Mouse (Mus musculus) CD4-positive helper T cell, adult 2 months (primary cell): ENCODE results near the gene Magi2.
"Not testable (repeated sequence)": the region's sequence is repeated elsewhere in the genome, so short reads cannot be mapped to it uniquely, and the experiment has no call there.

Experiments
- DNase-seq: peaks from one replicate; pipeline ENCODE4 v3.0.0-alpha.2; 2012; ENCODE audit warnings: low read depth, missing footprints, low spot score

Magi2 gene

GRCm38 (mm10) chr5:19429290-19429689 lies 202.5 kb downstream of the Magi2 start:
- DNase-seq, result no peak

DNA sequence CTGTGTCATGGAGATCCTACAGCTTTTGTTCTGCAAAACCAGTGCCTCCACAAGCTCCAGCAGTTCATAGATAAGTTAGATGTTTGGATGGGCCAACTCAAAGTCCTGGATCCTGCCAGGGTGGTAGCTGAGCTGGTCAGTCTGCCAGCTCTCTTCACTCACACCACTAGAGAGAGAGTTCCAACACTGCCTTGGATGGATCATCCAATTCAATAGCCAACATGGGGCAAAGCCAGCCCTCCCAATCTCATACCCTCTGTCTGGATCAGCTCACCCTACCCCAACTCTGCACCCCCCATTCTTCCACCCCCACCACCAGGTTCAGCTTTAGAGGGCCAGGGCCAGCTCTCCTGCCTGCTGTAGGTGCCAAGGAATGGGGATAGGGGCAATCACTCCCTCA lies 235.7 kb downstream of the Magi2 start:
- no peak for DNase-seq

- no peak for DNase-seq
Observed at GRCm38 (mm10) chr5:19465383-19465782, 238.5 kb downstream of the Magi2 start.

DNA sequence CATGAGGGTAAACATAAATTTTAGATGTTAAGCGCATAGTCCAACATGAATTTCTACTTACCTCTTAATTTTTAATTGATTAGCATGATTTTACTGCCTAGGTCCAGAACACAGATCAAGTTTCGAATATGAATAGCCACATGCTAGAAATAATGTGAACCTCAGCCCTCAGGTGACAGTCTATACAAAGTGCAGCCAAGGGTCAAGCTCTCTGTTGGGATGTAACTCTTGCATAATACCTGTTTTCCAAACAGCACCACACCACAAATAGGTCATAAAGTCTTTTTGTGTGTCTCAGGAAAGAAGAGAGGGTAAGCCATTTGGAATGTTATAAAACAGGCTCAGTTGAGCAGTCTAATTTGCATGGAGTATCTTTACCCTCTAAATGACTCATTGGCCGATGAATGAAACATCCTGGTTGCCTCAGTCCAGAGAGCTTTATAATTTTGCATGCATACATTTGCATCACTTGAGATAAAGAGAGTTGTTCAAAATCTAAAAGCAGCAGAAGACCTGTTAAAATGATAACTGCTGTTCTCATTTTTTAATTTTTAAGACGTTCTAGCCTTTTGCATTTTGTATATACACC lies 246.1 kb downstream of the Magi2 start:
- no peak for DNase-seq

- no peak for DNase-seq
Observed at GRCm38 (mm10) chr5:19482981-19483380, 256.1 kb downstream of the Magi2 start.

- no peak for DNase-seq
Observed at GRCm38 (mm10) chr5:19487947-19488346, 261.1 kb downstream of the Magi2 start.

DNA sequence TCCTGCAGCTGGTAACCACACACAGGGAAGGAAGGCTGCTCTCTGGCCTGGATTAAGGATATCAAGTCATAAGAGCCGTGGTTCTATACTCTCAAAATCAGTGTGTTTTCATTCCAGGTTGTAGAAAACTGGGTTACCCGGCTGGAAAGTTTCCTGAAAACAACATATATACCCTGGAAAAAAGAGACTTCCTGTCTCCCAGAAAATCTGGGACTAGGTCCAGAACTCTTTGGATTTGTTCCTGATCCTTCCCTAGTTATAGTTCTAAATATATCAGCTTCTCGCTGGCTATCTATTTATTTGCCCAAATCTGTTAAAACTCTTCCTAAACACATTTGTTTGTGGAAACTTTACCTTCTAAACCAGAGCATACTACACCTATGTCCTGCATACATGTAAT lies 274.2 kb downstream of the Magi2 start:
- no peak for DNase-seq

GRCm38 (mm10) chr5:19522168-19522567 lies 295.3 kb downstream of the Magi2 start:
- DNase-seq, result no peak

DNA sequence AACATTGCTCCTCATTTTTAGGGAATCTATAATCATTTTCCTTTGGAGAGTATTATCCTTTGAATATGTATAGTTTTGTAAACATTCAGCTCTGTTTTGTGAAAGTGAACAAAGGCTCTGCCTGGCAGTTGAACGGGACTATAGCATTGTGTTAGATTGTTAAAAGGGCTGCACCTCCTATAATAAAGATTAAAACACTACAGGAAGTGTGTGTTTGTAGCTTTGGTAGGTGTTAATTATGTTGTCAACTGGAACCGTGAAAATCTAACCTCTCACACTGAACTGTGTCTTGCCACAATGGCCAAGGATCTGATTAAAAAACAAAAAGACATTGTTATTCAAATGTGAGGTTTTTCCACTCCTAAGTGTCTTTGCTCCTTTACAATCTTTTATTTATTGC lies 312.5 kb downstream of the Magi2 start:
- no peak for DNase-seq

GRCm38 (mm10) chr5:19546424-19546823 lies 319.6 kb downstream of the Magi2 start:
- no peak for DNase-seq

GRCm38 (mm10) chr5:19546900-19547299 lies 320.1 kb downstream of the Magi2 start:
- no peak for DNase-seq

- DNase-seq, result no peak
Observed at GRCm38 (mm10) chr5:19553510-19553909, 326.7 kb downstream of the Magi2 start.

- DNase-seq, result no peak
Observed at GRCm38 (mm10) chr5:19565636-19566035, 338.8 kb downstream of the Magi2 start.

- not testable (repeated sequence) for DNase-seq
Observed at GRCm38 (mm10) chr5:19566136-19566535, 339.3 kb downstream of the Magi2 start.

GRCm38 (mm10) chr5:19607700-19608099 lies 380.9 kb downstream of the Magi2 start:
- DNase-seq, result no peak

GRCm38 (mm10) chr5:19611788-19612187 lies 385.0 kb downstream of the Magi2 start:
- no peak for DNase-seq

GRCm38 (mm10) chr5:19621678-19622077 lies 394.8 kb downstream of the Magi2 start:
- no peak for DNase-seq

DNA sequence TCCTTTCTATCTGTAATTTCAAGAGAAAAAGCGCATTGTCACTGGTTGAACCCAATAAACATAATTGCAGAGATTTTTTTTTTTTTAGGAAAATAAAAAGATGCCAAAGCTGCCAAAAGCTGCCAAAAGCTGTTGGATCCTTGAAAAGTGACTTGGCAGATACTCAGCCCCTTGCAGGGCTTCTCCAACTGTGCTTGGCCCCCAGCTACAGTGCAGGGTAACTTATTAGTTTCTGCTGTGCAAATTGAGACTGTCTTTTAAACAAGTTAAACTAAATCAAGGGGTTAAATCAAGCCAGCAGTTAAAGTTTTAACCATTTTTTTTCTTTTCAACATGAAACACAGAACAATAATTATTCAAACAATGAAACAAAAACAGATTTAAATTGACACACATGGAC lies 407.1 kb downstream of the Magi2 start:
- no peak for DNase-seq

DNA sequence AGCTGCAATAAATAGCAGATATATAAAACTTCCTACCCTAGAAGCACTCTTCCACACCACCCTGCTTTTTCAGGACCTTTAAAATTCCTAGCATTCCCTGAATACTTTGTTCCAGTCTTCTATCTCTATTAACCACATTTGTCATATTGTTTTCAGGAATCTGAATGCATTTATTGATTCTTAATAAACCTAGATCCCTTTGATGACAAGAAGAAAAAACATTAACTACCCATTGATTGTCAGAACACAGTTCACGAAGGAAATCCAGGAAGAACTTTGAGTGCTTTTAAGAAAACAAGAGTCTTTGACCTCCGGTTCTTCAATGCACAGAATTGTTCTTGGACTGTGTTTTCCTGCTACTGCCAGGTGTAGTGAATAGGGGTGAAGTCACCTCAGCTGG lies 411.0 kb downstream of the Magi2 start:
- DNase-seq, result no peak

DNA sequence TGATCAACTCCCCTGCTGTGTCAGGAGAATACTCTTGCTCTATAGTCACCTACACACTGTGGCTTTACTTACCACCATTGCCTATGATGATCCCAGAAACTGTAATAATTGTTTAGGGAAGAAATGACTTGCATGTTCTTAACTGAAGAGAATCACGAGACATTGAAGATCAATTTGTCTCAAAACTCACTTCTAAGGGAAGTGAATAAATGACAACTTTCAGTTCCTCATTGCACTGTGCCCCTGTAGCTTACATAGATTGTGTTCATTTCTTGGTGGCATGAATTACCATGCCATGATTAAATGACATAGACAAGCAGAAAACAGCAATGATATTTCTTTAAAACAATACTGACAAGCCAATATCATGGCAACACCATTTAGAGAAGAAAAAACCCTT lies 429.1 kb downstream of the Magi2 start:
- DNase-seq, result no peak

DNA sequence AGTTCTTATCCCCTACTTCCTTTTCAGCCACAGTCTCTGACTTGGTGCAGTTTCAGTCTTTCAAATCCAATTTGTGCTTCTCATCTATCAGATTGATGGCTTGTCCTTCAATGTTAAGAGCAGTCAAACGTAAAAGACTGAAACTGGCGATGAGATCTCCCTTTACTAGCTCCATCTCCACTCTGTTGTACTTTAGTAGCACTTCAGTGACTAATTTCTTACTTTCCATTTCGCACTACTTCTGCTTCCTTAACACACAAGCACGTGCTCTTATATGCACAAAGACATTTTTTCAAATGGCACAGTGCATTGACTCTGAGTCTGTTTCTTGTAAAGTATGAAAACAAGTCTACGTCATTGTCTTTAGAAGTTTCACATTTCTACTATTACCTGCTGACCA lies 439.6 kb downstream of the Magi2 start:
- DNase-seq, result no peak

DNA sequence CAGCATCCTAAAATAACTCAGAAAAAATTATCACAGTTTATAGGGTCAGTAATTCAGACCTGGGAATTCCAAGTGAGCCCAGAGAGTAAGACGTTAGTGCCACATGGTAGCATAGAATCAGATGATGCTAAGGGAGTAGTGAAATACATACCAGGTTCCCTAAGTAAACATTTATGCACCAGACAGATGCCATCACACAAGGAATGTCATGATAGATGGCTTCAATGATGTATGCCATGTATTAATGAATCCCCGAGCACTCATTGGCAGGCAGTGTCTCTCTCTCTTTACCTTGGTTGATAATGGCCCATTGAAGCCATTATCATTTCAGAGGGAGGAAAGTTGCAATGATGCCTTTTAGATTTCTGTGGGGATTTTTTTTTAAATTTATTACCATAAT lies 490.5 kb downstream of the Magi2 start:
- DNase-seq, result no peak

- no peak for DNase-seq
Observed at GRCm38 (mm10) chr5:19726277-19726676, 499.4 kb downstream of the Magi2 start.

- no peak for DNase-seq
Observed at GRCm38 (mm10) chr5:19745376-19745775, 518.5 kb downstream of the Magi2 start.
